Mouse (Mus musculus) urinary bladder, postnatal 36 days (tissue): ENCODE results near the gene Manba.
"Not testable (repeated sequence)": the region's sequence is repeated elsewhere in the genome, so short reads cannot be mapped to it uniquely, and the experiment has no call there.

ENCODE experiments used
- DNase-seq, 2 experiments: peaks; one replicate each; pipeline ENCODE4 v3.0.0; 2022; ENCODE audit warnings: low spot score in 2 of 2, mixed read lengths in 1 of 2

The Manba gene

GRCm38 (mm10) chr3:135486351-135486750, 940 bp downstream of the Manba start:
- DNase-seq = no peak

DNA sequence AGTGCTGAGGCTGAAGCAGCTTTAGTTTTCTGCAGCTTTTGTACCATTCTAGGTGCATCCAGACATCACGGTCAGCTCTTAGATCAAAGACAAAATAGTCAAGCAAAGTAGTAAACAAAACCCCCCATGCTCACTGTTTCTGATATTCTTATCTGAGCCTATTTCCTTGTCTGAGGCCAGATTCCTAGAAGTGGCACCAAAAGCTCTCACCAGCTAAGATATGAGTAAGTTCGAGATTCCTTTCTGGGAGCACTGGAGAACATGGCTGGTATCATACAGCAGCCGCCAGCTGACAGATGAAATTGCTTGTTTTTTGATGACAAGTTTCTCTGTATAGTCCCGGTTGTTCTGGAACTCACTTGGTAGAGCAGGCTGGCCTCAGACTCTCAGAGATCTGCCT, 2.4 kb downstream of the Manba start:
- DNase-seq = no peak

GRCm38 (mm10) chr3:135489865-135490520, 4.6 kb downstream of the Manba start:
- no peak for DNase-seq

- DNase-seq = no peak
These were observed 5.7 kb downstream of the Manba start for GRCm38 (mm10) chr3:135491102-135491501.

- DNase-seq = not testable (repeated sequence)
These were observed 7.9 kb downstream of the Manba start for GRCm38 (mm10) chr3:135493320-135493719.

DNA sequence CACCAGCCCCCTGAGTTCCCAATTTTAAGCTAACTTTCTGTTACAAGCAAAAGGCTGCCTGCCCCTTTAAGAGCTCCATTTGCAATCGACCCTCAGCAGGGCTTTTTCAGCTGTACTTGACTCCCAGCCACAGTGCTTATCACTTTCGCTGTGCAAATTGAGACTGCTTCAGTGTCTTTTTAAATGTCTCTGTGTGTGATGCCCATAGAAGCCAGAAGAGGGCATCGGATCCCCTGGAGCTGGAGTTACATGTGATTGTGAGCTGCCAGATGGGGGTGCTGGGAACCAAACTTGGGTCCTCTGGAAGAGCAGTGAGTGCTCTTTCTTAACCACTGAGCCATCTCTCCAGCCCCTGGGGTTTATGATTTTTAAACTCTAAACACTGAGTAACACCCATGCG, 12.5 kb downstream of the Manba start:
- not testable (repeated sequence) for DNase-seq

DNA sequence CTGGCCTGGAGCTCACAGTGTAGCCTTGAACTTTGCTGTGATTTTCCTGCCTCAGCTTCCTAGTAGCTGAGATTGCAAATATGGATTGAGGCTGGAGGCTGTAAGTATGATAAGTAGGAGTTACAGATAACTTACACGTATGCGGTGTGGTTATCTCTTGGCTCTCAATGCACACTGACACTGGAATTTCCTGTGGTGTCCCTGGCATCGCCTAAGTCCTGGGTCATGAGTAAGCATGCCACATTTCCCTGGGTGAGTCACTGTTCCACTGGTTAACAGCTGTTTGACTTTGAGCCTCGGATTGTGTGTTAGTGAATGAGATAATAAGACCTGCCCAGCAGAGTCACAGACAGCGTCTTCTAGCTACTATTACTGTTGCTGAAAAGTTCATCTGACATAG, 13.5 kb downstream of the Manba start:
- DNase-seq = peak in 1 of 2 experiments; percentile 15

GRCm38 (mm10) chr3:135503160-135503559, 17.7 kb downstream of the Manba start:
- DNase-seq = no peak

DNA sequence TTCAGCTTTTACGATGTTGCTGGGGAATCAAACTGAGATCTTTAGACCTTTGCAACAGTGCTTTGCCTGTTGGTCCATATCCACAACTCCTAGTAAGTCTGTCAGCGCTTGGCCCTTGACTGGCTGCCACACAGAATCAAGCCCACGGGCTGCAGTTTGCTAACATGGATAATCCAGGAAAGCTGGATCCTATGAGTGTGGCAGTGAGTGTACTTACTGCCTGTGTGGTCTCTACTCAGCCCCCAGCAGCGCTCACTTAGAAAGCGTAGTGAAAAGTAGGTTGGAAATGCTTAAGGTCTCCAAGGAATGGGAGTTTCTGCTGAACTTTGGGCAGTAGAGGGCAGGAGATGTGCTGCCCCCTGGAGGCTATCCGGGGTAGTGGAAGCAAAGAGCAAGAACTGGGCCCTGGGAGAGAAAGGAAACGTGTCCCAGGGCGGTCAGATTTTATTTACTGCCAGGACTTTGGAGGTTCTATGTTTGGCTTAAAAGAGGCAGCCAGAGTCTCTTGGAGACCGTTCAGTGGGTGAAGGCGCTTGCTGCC, 20.0 kb downstream of the Manba start:
- DNase-seq = peak; percentile 61 to 75

DNA sequence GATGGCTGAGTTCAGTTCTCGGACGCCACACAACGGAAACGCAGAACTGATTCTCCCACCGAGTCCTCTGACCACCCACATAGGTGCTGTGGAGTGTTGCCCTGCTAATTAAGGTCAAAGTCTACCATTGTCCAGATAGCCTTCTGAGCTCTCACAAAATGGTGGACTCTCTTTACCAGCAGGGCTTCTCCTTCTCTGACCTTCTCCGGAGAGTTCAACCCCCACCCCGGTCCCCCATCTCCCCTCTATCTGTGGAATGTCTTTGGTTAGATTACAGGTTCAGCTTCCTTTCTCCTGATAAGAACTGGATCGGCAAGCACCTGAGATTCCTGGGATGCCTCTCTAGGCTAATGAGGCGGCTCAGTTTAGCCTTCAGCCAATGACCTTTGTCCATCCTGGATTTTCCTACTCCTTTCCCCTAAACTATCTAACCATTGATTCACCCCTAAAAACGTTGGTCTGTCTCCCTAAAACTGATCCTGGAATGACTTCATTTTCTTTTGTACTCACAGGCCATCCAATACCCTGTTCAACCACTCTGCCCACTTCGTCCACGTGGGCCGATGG, 20.6 kb downstream of the Manba start:
- no peak for DNase-seq

- DNase-seq = no peak
These were observed 22.1 kb downstream of the Manba start for GRCm38 (mm10) chr3:135507506-135507905.

DNA sequence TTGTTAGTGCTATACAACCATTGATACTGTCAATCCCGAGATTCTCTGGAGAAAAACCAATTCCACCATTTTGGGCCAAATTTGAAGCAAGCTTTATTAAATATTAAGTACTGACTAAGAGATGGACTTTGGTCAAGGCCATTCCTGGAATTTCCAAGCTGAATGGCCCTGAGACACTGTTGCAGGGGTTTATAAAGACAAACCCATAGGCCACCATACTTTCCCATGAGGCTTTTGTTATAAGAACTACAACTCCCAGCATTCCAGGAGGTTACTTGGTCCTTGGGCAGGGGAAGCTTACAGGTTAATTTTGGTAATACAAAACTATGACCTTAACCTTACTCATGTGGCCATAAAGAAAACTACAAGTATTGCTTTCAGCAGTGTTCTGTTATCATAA, 22.8 kb downstream of the Manba start:
- DNase-seq = no peak

DNA sequence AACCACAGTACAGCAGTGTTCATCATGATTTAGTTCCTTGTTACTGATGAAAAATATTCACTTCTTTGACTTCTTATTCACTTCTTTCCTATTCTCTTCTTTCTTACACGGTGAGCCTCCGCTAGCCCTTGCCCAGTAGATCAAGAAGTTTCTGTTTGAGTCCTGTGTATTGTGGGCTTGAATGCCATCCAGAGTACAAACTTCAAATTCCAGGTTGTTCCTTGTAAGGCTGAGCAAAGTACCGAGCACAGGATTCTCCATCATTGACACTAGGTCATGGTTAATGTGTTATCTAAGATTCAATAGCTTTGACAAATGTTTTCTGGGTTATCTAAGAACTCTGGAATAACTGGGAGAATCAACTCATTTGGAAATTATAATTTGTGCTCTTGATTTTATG, 25.0 kb downstream of the Manba start:
- no peak for DNase-seq

GRCm38 (mm10) chr3:135511683-135512082, 26.3 kb downstream of the Manba start:
- DNase-seq = no peak

DNA sequence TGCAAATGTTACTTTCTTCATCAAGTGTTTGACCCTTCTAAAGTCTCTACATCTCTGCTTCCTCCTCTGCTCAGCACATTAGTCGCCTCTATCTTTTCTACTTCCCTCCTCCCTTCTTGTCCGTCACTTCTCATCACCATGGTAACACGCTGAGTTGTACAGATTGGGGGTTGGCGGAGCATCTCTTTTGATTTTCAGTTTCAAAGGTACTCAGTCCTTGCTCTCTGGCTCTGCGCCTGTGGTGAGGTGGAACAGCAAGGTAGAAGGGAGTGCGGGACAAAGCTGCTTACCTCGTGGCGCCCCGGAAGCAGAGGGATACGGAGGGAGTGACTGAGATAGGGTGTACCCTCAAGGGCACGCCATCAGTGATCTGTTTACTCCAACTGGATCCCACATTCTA, 27.9 kb downstream of the Manba start:
- no peak for DNase-seq

DNA sequence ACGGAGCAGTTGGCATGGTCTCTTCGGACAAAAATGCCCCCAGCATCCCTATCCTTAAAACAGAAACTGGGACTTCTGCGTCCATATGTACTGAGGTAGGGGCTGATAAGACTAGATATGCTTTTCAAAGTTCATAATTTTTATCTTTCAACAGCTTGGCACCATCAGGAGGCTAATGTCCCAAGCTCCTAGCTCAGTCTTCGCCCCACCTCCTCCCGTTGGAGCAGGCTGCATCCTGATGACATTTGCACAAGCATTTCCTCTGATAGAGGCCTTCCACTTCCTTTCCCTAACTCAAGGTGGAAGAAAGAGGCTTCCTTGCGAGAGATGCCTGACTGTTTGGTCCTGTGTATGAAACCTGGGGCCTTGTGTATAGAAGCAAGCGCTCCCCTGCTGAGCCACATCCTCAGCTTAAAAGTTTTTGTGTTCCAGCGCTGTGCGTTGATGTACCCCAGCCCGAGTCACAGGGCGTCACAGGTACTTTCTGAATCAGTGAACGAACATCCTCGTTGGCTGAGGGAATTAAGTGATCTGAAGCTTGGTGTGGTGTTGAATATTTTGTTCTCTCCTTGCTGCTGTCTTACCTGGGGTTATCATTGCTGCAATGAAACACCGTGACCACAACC, 28.5 kb downstream of the Manba start:
- DNase-seq = no peak

GRCm38 (mm10) chr3:135515246-135515645, 29.8 kb downstream of the Manba start:
- DNase-seq = no peak

- DNase-seq = no peak
These were observed 31.5 kb downstream of the Manba start for GRCm38 (mm10) chr3:135516891-135517290.

DNA sequence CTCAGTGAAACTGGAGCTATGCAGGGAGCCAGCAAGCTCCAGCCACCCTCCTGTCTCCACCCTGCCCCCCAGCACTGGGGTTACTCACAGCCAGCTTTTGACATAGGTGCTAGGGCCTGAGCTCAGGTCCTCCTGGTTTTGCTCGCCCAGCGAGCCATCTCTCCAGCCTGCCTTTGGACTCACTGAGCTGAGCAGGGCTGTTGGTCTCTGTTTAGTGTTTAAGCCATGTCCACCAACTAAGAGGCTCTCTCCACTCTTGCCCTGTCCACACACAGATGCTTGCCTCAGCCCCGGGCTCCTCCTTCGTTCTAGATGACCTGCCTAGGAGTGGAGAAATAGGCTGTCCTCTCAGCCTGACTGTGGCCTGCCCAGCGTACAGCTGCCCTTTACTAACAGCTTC, 33.5 kb downstream of the Manba start:
- DNase-seq = no peak

DNA sequence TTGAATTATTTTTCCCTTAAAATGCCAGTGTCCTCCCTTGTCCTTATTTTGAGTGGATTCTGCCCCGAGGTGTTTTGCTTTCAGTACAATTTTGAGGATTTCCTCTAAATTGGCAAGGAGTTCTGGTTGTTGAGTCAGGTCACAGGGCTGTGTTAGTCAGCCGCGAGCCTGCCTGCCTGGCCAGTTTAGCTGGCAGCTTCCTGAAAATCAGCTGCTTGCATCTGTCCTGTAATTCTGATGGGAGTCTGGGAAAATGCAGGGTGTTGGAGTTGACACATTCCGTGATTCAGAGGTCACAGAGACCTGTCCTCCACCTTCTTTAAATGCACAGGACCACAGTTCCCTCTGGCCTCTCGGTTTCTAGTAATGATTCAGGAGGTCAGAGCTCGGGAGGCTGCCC, 34.2 kb downstream of the Manba start:
- DNase-seq = peak in 1 of 2 experiments; percentile 17

GRCm38 (mm10) chr3:135521963-135522362, 36.6 kb downstream of the Manba start:
- DNase-seq = peak; percentile 60 to 76

- no peak for DNase-seq
These were observed 37.4 kb downstream of the Manba start for GRCm38 (mm10) chr3:135522618-135523355.
